Mouse (Mus musculus) hindlimb bud, embryonic 11.5 days (tissue): ENCODE measurements at regions not wholly inside any gene's neighbourhood (a gene's known extent, or its start where the extent isn't known, plus 50 kb on each side); places are given as distances from the start of the nearest gene placed in this dataset.

Experiments used
- DNase-seq: peaks from one replicate; pipeline ENCODE4 v3.0.0-alpha.2; 2012; ENCODE audit warnings: low read depth, low spot score; ENCODE audit errors: extremely low spot score

GRCm38 (mm10) chr4:7429308-7429707, 809.5 kb downstream of the Car8 start:
- DNase-seq: no peak

- DNase-seq: no peak
These were observed 814.8 kb downstream of the Car8 start for GRCm38 (mm10) chr4:7424081-7424480.

DNA sequence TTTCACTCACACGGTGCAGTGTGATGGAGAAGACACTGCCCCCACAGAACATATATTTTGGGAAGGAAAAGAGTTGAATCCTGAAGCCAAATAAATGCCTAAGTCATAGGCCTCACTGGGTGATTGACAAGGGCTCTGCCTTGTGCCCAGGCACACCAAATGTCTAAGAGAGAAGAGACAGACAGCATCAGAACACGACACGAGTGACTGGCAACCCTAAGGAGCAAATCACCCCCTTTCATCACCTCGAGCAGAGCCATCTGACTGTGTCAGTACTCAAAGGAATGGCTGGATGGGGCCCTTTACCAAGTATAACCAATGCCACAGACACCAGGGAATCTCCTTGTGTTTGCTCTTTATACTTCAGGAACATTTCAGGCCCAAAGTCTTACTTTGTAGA, 815.6 kb downstream of the Car8 start:
- DNase-seq: no peak

DNA sequence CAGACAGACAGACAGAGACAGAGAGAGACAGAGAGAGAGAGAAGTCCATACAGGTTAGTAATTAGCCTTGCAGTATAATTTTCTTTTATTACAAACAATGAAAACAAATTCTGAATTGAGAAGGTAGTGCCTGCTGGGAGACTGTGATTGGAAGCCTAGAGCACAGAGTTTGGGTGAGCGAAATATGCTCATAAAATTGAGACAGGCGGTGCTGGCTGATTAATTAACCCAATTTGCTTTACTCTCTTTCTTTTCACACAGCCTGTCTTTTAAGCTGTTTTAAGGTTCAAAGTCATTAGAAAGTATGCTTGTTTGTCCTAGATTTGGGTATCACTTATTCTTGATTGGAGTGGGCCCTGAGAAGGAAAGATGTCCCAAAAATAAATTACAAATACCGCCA, 816.1 kb downstream of the Car8 start:
- no peak for DNase-seq

DNA sequence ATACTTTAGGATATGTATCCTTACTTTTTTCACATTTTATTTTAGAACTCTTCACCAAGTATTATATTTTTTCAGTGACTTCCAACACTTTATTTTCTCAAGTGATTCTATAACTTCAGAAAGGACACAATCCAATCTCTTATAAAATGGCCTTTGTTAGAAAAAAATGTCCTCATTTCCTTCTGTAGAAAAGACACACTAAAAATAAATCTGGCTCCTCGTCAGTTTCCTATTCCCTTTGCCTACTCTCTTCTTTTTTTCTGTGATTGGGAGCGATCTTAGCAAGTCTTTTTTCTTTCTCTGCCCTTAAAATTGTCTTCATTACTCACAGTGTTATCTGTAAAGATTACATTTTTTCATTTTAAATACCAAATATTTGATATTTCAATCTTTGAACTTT, 824.5 kb downstream of the Car8 start:
- DNase-seq: no peak

DNA sequence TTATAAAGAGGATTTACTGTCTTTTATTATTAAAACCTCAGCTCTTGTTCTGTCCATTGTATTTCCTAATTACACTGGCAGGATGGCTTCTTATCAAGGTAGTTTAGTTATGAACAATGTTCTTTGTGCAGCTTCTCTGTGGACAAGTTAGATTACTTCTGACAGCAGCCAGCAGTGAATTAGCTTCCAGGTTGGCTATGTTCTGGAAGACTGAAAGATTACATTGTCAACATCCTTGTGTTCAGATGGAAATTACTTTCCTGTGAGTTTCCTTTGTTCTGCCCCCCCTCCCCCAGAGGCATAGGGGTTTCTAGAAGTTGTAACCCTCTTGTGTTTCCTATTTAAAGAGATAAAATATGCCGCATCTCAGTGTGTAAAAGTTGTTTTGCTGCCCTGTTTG, 846.1 kb downstream of the Car8 start:
- no peak for DNase-seq

DNA sequence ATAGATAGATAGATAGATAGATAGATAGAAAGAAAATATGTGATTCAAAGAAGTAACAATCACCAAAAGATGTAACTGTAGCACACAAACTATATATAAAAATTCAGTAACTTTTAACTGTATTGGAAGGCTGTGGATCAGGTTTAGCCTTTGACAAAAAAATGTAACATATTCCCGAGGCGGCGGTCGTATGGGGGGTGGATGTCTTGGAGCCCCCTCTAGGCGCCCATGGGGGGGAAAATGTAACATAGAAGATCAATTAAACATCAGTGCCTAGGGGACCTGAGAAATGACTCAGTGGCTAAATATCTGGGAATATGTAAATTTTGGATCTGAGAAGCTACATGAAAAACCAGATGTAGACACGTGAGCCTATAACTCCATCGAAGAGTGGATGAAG, 847.2 kb downstream of the Car8 start:
- no peak for DNase-seq

DNA sequence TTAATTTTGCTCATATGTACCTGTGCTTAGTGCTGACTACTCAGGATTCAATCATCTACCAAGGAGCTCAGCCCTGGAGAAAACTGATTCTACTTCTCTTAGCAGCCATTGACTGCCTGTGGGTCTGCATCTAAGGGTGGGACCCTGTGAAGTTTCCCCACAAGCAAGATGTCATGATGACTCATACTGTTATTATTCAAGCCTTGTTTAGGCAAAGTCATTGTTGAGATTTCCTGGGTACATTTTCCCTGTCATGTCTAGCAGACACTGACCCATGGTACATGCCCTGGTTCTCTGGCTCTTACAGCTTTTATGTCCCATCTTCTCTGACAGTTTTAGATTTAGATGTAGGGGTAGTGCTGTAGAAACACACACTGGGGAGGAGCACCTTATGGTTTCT, 853.8 kb downstream of the Car8 start:
- no peak for DNase-seq

DNA sequence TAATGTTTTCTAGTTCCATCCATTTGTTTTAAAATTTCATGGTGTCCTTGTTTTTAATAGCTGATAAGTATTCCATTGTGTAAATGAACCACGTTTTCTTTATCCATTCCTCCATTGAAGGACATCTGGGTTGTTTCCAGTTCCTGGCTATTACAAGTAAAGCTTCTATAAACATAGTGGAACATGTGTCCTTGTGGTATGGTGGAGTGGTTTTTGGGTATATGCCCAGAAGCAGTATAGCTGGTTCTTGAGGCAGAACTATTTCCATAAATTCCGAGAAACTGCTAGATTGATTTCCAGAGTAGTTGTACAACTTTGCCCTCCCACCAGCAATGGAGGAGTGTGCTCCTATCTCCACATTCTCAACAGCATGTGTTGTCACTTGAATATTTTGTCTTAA, 858.8 kb downstream of the Car8 start:
- DNase-seq: no peak

DNA sequence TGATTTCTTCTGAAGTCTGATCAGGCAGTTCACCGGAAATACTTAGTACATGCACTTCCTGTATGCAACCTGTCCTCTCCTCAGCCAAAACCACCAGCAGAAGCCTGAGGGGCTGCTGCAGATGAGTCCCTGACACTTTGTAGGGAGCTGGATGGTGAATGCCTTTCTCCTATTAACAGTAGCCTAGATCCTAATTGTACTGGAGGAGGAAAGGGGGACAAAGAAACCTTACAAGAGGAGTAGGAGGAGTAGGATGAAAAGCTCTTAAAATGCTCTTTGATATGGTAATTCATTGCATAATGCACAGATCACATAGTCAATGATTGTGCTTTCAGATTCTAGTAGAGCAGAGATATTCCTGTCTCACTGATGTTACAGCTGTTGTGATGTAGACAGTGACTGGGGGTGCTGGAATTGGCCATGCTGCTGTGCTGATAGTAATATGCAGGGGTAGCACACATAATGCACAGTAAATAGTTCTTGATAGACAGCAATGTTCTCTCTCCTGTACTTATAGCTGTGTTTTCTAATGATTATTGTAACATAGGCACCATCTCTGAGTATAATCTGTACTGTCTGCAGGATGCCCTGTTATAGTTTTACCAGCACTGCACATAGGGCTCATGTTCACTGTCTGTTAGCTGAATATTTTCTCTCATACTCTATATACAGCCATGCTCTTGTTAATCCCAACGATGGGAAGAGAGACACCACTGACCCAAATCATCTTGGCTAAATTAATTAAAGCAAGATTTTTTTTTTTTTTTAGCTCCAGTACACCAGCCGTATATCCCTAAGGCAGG, 874.4 kb downstream of the Car8 start:
- no peak for DNase-seq

DNA sequence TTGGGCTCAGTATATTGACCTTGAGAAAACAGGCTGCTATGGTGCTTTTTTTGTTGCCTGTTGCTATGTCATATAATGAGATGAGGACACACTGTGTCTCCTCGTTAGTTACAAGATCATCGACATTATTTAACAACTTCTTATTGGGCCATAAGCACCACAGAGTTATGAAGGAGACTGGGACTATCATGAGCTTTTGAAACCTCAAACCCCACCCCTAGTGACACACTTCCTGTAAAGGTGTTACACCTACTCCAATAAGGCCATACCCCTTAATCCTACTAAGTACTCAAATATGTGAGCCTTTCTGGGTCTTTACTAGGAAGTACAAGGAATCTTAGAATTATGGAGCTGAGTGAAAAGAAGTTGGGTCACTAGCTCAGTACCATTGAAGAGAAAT, 875.3 kb downstream of the Car8 start:
- DNase-seq: no peak

- no peak for DNase-seq
These were observed 882.6 kb downstream of the Car8 start for GRCm38 (mm10) chr4:7356202-7356601.

DNA sequence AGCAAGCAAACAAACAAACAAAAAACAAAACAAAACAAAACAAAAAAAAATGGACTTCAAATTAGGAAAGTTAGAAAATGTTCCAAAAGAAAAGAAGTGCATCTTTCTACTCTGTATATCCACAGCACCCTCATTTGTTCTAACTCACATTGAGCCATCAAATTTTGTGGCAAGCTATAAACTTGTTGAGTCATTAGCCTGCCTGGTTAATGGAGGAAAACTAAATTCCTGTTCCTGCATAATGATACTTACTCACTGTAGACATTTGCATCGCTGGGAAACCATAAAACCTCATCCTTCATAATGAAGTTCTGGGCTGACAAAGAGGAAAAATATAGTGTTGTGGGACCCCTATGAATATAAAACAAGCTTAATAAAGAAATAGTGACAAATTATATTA, 891.5 kb downstream of the Car8 start:
- no peak for DNase-seq

GRCm38 (mm10) chr4:7341159-7341558, 897.7 kb downstream of the Car8 start:
- no peak for DNase-seq

DNA sequence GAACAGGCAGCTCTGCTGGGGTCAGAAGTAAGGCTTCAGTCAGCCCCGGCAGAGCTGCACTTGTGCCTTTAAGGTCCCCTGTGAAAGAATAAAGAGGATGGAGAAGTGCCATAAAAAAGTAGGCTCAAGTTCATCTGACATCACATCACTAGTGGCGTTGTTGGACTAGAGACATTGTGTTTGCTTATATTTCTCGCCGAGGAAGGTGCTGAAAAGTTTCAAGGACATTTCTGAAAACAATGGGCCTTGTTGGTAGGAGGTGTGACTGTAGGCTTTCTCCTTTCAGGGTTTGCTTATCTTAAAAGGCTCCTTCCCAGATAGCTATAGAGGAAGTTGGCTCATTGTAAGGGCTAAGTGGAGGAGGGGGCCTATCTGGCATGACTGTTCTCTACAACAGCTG, 924.6 kb downstream of the Car8 start:
- DNase-seq: no peak

GRCm38 (mm10) chr4:7313219-7313618, 925.6 kb downstream of the Car8 start:
- no peak for DNase-seq

DNA sequence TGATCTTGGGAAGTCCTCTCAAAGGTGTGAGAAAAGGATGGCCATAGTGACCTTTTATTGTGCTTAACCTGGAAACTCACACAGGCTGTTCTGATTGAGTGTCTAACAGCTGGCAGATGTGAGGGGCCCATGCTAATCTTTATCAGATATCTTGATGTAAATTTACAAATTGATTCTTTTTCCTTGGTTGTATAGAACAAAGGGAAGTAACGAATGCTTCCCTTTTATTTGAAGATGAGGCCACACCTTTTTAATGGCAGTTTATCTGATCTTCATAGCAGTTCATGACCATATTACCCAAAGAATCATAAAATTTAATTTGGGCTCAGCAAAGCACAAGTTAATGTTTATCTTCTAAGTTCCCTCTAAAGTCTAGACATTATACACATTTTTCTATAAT, 926.7 kb downstream of the Car8 start:
- no peak for DNase-seq

- no peak for DNase-seq
These were observed 969.8 kb downstream of the Car8 start for GRCm38 (mm10) chr4:7269047-7269446.

DNA sequence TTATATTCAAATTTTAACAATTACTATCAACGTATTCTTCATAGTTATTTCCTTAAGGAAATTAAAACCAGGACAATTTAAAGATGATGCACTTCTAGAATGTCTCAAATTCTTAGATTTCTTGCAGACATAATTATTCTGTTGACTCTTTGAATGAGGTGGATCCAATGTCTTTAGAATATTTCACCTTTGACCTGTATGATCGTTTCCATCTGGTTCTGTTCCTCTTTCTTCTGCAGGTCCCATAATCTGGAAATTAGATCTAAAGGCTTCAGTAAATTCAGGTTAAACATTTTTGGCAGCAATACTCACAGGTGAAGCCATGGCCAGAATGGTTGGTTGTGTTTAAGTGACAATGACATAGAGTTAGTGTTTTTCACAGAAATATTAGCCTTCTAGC, 982.4 kb downstream of the Car8 start:
- no peak for DNase-seq

GRCm38 (mm10) chr4:7253616-7254015, 985.2 kb downstream of the Car8 start:
- no peak for DNase-seq

- no peak for DNase-seq
These were observed 987.2 kb downstream of the Car8 start for GRCm38 (mm10) chr4:7251641-7252040.

DNA sequence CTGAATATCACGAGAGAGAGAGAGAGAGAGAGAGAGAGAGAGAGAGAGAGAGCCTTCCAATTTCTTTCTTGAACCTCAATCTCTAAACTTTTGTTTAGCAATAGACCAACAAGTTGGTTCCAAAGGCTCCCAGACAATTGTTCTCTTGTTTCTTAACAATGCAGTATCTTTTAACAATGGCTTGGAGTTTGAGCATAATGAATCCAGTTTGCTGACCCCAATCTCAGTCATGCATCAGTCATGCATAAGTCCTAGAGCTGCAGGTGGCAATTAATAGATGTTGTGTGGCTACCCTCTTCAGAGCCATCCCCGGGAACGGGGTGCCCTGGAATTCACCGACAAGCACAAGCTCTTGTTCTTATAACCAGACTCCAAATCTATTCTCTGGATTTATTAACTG, 991.0 kb downstream of the Car8 start:
- no peak for DNase-seq

- no peak for DNase-seq
These were observed 991.6 kb downstream of the Car8 start for GRCm38 (mm10) chr4:7247244-7247643.
